Mouse (Mus musculus) CD4-positive naive resting alpha-beta T cell, adult 57 days (primary cell): ENCODE measurements around the gene Zfp638. TPM values are rescaled to one million over a fixed set of nuclear protein-coding genes. Genes with fewer than 3 reads are reported as not detected.

Source experiments
- total RNA-seq: library from RNA; stranded (reverse); gene quantifications from one replicate; pipeline ENCODE4 v1.2.4, GENCODE M21; 2023

Zfp638 gene
- 170 TPM for total RNA-seq

GRCm38 (mm10) chr6:83866954-83867597 is at the start of gene Zfp638:
Gene Zfp638, plus strand, starts transcription at chr6:83867109.

DNA sequence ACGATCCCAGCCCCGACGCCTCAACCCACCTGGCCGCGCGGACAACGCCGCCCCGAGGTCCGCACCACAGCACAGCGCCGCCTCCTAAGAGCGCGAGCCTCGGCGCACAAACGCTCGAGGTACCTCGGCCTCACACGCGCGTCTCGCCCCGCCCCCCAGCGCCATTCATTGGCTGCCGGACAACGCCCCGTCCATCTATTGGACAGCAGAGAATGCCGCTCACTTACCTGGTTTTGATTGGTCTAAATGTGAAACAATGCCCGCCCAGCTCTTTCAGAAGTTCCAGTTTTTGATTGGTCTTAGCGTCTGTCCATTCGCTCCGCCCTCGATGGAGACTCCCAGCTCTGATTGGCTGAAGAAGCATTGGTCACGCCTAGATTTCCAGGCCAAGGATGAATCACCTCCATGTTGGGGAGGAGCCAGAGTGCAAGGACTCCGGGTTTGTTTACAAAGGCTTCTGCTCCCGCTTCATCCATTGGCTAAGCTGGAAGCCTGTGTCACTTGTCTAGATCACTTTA is 35.2 kb upstream of the Zfp638 start, which contains the start of gene Paip2b:
Gene Paip2b, minus strand, starts transcription at position 136 of the 518 bp plus-strand sequence.

DNA sequence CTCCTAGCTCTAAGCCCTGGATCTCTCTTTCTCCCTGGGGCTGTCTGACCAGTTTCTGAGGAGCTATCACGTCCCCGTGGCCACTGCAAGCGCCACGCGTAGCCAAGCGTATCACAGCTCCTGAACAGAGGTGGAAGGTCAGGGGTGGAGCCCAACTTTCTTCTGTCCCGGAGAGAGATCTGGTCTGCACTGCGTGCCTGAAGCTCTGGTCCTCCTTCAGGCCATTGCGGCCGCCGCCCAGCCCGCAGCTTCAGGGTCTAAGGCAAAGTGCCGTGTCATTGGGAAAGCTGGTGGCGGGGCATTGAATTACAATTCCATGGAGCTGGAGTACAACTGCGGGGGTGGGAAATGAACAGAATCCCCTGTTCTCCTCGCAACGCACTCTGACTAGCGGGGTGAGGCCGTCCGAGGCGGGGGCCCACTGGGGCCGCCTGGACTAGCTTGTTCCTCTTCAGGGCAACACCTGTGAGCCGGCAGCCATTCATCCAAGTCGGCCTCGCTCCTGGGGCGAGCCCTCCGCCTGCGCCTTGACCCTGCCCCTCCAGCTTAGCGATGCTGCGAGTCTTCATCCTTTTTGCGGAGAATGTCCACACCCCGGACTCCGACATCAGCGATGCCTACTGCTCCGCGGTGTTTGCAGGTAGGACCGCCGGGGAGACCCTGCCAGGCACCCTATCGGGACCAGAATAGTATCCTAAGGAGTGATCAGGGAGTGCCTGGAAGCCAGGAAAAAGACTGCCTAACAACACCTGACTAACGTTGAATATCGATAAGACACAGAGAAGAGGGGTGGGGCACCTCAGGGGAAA is 141.7 kb downstream of the Zfp638 start, which contains the start of gene Dysf:
Gene Dysf, plus strand, starts transcription at position 228 of the 809 bp plus-strand sequence.

Other genes with a start within 250 kb of the Zfp638 start
- gene Clec4f, start 210.9 kb upstream of the Zfp638 start, total RNA-seq, result not detected
- 0.50 TPM for gene Cd207, start 189.3 kb upstream of the Zfp638 start, total RNA-seq
- not detected for gene Vax2, start 155.8 kb upstream of the Zfp638 start, total RNA-seq
- gene Atp6v1b1, start 124.1 kb upstream of the Zfp638 start, total RNA-seq, result not detected
- not detected for gene Ankrd53, start 104.5 kb upstream of the Zfp638 start, total RNA-seq
- 62.1 TPM for gene Tex261, start 91.3 kb upstream of the Zfp638 start, total RNA-seq
- 10.9 TPM for gene Nagk, start 72.1 kb upstream of the Zfp638 start, total RNA-seq
- 67.6 TPM for gene Paip2b, start 35.4 kb upstream of the Zfp638 start, total RNA-seq
- 0.38 TPM for gene Dysf, start 141.5 kb downstream of the Zfp638 start, total RNA-seq